Mouse (Mus musculus): ENCODE measurements at regions not wholly inside any gene's neighbourhood (a gene's known extent, or its start where the extent isn't known, plus 50 kb on each side); places are given as distances from the start of the nearest gene placed in this dataset.
"Not testable (repeated sequence)": the region's sequence is repeated elsewhere in the genome, so short reads cannot be mapped to it uniquely, and the experiment has no call there.

DNA sequence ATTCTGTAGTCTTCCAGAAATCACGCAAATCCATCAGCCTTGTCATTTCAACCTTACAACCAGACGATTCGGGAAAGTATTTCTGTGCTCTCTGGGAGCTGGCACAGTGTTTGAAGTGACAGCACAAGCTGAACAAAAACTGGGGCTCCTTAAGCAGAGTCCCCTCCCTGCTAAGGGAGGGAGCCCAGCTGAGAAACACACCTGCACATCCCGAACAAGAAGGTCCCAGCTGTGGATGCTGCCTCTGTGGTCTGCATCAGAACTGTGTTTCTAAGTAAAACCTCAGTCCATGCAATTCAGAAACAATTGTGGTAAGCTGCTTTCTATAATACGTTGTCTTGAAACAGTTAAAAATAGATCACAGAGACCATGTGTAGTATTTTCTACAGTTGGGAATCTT is 693.8 kb downstream of the Dad1 start:
- DNase-seq: not testable (repeated sequence)

DNA sequence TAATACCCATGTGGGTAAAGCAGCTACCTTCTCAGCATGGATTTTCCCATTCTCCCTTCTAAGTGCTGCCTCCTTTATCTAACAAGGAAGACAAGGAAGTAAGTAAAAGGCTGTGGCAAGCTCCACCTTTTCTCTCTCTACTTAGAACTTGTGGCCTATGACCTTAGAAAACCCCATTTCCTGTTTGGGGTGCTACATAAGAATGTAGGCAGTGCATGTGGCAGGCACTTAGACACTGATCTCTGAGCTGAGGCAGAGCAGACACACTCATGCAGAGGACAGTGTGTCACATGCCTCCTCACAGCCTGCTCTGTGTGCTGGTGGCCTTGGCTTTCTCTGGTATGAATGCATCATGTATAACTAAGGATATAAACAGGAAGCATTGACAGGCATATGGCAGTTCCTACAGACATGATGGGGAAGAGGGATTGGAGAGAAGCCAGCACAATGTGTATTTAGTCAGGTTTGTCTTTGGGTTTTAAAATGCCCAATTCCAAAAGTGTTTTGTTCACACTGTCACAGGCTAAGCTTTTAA is 694.5 kb downstream of the Dad1 start:
- not testable (repeated sequence) for DNase-seq

DNA sequence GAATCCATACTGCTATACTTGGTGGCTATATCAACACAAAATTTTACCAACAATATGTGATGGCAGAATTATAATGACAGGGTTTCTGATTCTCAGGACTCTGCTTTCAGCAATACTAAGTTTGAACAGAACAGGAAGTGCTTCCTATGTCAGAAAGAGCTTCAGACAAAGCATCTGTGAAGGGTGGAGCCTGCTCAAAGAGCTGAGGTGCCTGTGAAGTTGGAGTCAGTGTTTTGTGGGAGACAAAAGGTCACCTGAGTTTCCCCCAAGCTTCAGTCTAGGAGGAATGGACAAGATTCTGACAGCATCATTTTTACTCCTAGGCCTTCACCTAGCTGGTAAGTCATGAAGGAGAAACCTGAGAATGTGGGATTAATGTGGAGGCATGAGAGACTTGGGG is 700.1 kb downstream of the Dad1 start:
- no peak for DNase-seq

- not testable (repeated sequence) for DNase-seq
Observed at GRCm38 (mm10) chr14:53547365-53547764, 706.5 kb downstream of the Dad1 start.

- no peak for DNase-seq
Observed at GRCm38 (mm10) chr14:53545351-53545750, 708.6 kb downstream of the Dad1 start.

DNA sequence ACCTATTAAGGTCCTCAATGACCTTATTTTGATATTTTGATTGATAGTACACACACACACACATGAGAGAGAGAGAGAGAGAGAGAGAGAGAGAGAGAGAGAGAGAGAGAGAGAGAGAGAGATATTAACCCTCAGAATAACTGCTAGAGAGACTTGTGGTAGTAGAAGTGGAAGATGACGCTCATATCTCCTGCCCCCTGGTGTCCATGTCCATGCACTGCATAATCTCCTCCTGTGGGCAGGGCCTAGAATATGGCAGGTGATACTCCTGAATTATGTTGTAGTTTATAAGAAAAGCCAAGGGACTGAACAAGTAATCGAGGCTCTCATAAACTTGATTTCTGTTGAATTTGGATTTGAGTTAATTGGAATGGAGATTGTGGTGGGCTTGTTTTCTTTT is 712.3 kb downstream of the Dad1 start:
- DNase-seq: peak; percentile 41

DNA sequence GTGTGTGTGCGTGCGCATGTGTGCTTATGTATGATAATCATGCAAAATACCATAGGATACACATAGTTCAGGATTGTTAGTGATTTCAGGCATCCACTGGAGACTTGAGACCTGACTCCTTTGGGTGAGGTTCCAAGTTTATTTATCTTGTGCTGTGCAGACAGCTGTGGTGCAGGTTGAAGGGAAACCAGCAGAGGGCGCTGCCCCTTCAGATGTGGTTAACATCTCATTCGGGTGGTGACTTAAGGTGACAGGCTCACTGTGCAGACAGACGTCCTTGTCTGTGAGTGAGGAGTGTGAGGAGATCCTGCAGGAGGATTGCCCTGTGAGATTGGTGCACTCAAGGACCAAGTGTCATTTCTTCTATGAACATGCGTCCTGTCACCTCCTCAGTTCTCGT is 716.0 kb downstream of the Dad1 start:
- DNase-seq: peak; percentile 17

DNA sequence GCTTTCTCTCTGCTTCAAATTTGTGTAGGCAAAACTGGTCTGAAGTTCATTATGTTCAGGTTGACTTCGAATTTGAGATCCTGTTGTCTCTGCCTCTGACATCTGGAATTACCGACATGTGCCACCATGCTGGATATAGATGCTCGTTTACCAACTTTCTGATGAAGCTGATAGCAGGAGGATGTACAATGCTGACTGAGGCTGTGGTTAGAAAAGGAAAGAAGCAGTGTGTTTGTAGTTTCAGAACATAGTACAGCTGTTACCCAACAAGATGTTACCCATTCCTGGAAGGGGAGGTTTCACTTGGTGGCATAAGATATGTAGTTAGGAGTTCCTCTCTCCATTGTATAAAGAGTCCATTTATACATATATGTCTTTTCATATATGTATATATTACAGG is 730.5 kb downstream of the Dad1 start:
- DNase-seq: not testable (repeated sequence)

GRCm38 (mm10) chr14:53518954-53519353 is 735.0 kb downstream of the Dad1 start:
- DNase-seq: not testable (repeated sequence)

DNA sequence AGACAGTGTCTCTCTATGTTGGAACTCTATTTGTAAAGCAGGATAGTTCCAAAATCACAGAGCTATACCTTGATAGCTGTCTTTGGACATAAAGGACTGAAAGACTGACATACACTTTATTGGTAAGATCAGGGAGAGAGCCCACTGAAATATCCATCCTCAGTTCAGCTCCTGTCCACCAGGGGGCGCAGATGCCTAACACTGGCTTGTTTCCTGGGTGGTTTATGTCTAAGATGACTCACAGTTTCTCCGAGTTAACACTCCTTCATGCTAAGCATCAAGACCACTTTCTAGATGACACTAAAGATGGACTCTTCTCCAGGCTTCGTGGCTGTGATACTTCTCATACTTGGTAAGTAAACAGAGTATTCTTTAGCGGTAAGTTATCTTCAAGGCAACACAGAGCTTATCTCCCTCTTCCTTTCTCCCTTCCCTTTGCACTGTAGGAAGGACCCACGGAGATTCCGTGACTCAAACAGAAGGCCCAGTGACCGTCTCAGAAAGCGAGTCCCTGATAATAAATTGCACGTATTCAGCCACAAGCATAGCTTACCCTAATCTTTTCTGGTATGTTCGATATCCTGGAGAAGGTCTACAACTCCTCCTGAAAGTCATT is 737.2 kb downstream of the Dad1 start:
- not testable (repeated sequence) for DNase-seq

GRCm38 (mm10) chr14:53505389-53505788 is 748.5 kb downstream of the Dad1 start:
- peak; percentile 13 for DNase-seq

DNA sequence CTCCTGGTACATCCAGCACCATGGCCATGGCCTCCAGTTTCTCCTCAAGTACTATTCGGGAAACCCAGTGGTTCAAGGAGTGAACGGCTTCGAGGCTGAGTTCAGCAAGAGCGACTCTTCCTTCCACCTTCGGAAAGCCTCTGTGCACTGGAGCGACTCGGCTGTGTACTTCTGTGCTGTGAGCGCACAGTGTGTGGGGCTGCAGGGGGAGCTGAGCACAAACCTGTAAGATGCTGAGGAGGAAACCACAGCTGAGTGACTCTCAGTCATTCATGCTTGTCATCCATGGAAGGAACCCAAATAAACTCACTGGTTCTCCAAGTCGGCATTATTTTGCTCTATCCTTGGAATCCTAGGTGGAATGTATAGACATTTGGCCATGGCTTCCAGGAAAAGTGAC is 765.5 kb downstream of the Dad1 start:
- not testable (repeated sequence) for DNase-seq

- not testable (repeated sequence) for DNase-seq
Observed at GRCm38 (mm10) chr14:53487611-53488010, 766.3 kb downstream of the Dad1 start.

- not testable (repeated sequence) for DNase-seq
Observed at GRCm38 (mm10) chr14:53474170-53474569, 779.7 kb downstream of the Dad1 start.

- not testable (repeated sequence) for DNase-seq
Observed at GRCm38 (mm10) chr14:53460790-53461189, 793.1 kb downstream of the Dad1 start.

GRCm38 (mm10) chr14:53454001-53454400 is 799.9 kb downstream of the Dad1 start:
- DNase-seq: no peak

GRCm38 (mm10) chr14:53439643-53440042 is 814.3 kb downstream of the Dad1 start:
- not testable (repeated sequence) for DNase-seq

GRCm38 (mm10) chr14:53430130-53430529 is 823.8 kb downstream of the Dad1 start:
- not testable (repeated sequence) for DNase-seq

GRCm38 (mm10) chr14:53428447-53428846 is 825.5 kb downstream of the Dad1 start:
- not testable (repeated sequence) for DNase-seq

DNA sequence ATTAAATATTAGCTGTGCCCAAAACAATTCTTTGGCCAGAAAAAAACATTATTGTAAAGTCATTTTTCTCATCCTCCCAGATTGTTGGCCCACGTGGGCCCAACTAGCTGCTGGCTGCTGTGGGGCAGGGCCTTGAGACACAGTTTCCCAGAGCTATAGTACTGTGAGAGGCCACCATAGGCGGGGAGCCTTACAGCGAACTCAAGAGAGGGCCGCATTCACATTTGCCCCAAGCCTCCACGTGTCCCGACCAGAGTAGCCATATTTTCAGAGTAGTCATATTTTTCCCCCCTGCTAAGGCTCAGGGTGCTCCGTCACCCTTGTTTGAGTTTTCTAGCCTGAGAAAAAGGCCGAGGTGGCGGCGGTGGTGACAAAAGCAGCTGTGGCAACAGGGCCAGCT is 826.3 kb downstream of the Dad1 start:
- not testable (repeated sequence) for DNase-seq

DNA sequence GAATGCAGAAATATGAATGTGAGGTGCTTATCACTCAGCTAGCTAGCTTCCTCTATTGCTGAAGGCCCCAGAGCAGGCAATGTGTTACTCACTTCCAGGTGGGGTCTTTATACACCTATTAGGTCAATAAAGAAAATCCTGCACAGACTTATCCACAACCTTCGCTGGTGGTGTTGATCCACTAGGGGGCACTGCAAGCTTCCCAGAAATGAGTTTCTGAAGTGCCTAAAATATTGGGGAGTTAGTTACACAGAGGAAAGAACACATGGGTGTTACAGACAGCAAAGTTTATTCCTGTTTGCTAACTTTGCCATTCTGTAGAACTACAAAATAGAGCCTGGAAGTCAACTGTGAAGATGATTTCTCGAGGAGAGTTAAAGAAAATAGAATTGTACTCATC is 836.9 kb downstream of the Dad1 start:
- DNase-seq: not testable (repeated sequence)

- not testable (repeated sequence) for DNase-seq
Observed at GRCm38 (mm10) chr14:53407500-53408227, 846.2 kb downstream of the Dad1 start.

DNA sequence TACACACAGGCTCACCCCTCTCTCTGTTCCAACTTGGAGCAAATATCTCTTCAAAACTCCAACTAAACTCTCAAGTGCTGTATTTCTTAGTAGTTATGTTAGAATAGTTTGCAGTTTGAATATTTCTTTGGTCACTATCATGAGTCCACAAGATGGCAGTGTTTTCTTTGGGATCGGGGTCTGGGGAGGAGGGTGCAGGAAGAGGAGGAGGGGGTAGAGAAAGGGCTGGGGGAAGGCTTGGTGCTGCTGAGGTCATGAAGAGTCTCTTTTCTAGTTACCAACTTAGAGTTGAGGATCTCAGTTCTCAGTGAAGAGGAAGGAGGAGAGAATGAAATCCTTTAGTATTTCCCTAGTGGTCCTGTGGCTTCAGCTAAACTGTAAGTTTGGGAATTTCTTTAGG is 863.6 kb downstream of the Dad1 start:
- not testable (repeated sequence) for DNase-seq

DNA sequence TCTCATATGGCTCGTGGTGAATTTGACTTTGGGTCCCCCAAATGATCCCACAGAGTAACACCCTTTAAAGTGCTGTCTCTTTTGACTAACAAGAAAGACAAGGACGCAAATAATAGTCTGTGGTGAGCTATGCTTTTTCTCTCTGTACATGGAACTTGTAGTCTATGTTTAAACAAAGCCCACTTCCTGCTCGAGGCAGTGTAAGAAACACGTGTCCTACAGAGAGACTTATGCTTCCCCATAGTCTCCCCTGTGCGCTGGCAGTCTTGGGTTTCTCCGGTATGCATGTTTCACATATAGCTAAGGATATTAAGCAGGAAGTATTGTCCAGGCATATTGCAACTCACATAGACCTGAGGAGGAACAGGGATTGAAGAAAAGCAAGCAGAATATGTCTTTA is 879.0 kb upstream of the Olfr1507 start:
- not testable (repeated sequence) for DNase-seq

Data from liver (tissue).